Mouse (Mus musculus) forebrain, postnatal 0 days (tissue): Measurements from ENCODE around the gene Olfr552. TPM values are rescaled to one million over a fixed set of nuclear protein-coding genes. Genes with fewer than 3 reads are reported as not detected.
"Not testable (repeated sequence)": the region's sequence is repeated elsewhere in the genome, so short reads cannot be mapped to it uniquely, and the experiment has no call there.

Experiments used
- ATAC-seq: fragments of 200-750 bp; cut with Nextera tagmentation; 2 replicates; pipeline ENCODE4 v1.8.0; 2017; ENCODE audit warnings: mild to moderate bottlenecking, moderate library complexity
- DNase-seq: peaks from one replicate; pipeline ENCODE4 v3.0.0-alpha.2; 2015
- H3K27ac ChIP-seq: fragments of 300-500 bp; sonication (generic); 2 replicates; pipeline ENCODE4 v1.5.1; 2014; ENCODE audit warnings: low read depth, mild to moderate bottlenecking, antibody characterized with exemption, low read length, moderate library complexity, mixed read lengths
- H3K27me3 ChIP-seq: fragments of 300-500 bp; sonication (generic); 2 replicates; pipeline ENCODE4 v1.6.1; 2014; ENCODE audit warnings: mild to moderate bottlenecking, low read length, mixed read lengths; ENCODE audit not compliant: insufficient read depth
- H3K36me3 ChIP-seq: fragments of 300-500 bp; sonication (generic); 2 replicates; pipeline ENCODE4 v1.6.1; 2014; ENCODE audit warnings: mild to moderate bottlenecking, moderate library complexity; ENCODE audit not compliant: insufficient read depth
- H3K4me1 ChIP-seq: fragments of 300-500 bp; sonication (generic); 2 replicates; pipeline ENCODE4 v1.6.1; 2014; ENCODE audit warnings: antibody characterized with exemption; ENCODE audit not compliant: insufficient read depth
- H3K4me2 ChIP-seq: fragments of 300-500 bp; sonication (generic); 2 replicates; pipeline ENCODE4 v1.6.1; 2014; ENCODE audit warnings: low read depth, mild to moderate bottlenecking, moderate library complexity
- H3K4me3 ChIP-seq: fragments of 300-500 bp; sonication (generic); 2 replicates; pipeline ENCODE4 v1.5.1; 2014; ENCODE audit warnings: low read depth, low read length, mixed read lengths
- H3K9ac ChIP-seq: fragments of 300-500 bp; sonication (generic); 2 replicates; pipeline ENCODE4 v1.6.1; 2014; ENCODE audit warnings: mild to moderate bottlenecking
- H3K9me3 ChIP-seq: fragments of 300-500 bp; sonication (generic); 2 replicates; pipeline ENCODE4 v1.6.1; 2016; ENCODE audit warnings: low read length
- CTCF ChIP-seq: sonication (generic); IDR thresholded peaks from 2 replicates; pipeline ENCODE4 v1.5.1; 2016; ENCODE audit warnings: antibody characterized with exemption, control low read depth, low read depth
- WGBS: fragments of 180-500 bp; shearing (Covaris S2); extraction: QIAGEN DNeasy Blood & Tissue Kit; methylation state at CpG from one replicate; pipeline ENCODE4 v1.1.7; 2014; 5-methylcytosine and 5-hydroxymethylcytosine counted together
- polyA plus RNA-seq: library from polyadenylated mRNA; unstranded; fragments of >200 nt; fragmentation: Nextera tagmentation; extraction: Ambion mirVana; gene quantifications from 2 replicates; pipeline ENCODE4 v1.2.1, GENCODE M21; 2015
- total RNA-seq: library from RNA; depleted of rRNA; stranded (reverse); fragments of >200 nt; gene quantifications from 2 replicates; pipeline ENCODE4 v1.2.3, GENCODE M21; 2014; rRNA removed

Olfr552 gene
- total and polyA plus RNA-seq, 2 experiments from 2014 or later: not detected

GRCm38 (mm10) chr7:102638132-102638531 lies 40.6 kb downstream of the Olfr552 start, which contains the start of gene Olfr554:
Olfr554 (plus strand) TSS chr7:102638432.
- no peak for ATAC-seq
- no peaks in the 10 kb centered on the region for H3K9me3 ChIP-seq
- no peak for DNase-seq
- no peak within 1 kb of the TSS for H3K27ac ChIP-seq
- H3K4me1 ChIP-seq: no peaks in the 10 kb centered on the region
- H3K4me2 ChIP-seq: no peak within 1 kb of the TSS
- no peak within 1 kb of the TSS for H3K9ac ChIP-seq
- no peaks in the 10 kb centered on the region for H3K36me3 ChIP-seq
- no peak within 1 kb of the TSS for H3K4me3 ChIP-seq
- WGBS: 86% methylated on average over 1 of the region's 1 CpGs
- no peak for TF ChIP-seq CTCF
- no peaks in the 10 kb centered on the region for H3K27me3 ChIP-seq

DNA sequence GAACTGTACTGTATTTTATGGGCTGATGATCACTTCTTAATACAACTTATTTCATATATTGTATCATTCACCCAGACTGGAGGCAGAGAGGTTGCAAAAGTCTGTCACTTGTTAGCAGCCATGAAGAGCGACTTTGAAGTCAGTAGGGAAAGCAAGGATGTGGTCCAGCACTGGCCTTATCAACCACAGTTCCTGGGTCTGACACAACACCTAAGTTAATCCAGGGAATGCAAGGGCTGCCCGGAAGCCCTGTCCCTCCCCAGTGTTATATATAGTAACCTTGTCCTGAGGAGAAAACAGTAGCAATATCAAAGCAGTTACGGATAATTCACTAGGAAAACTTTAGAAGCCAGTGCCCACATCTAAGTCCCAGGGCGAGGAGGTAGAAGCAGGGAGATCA lies 47.4 kb downstream of the Olfr552 start:
- not testable (repeated sequence) for ATAC-seq, H3K4me1 ChIP-seq, H3K4me3 ChIP-seq, H3K4me2 ChIP-seq, DNase-seq, H3K9me3 ChIP-seq, H3K27ac ChIP-seq, H3K27me3 ChIP-seq, H3K9ac ChIP-seq, H3K36me3 ChIP-seq
- 93% methylated on average over 3 of the region's 4 CpGs for WGBS

Other genes with a start within 250 kb of the Olfr552 start
- 31.9 and 40.0 TPM in 2 replicates for gene Rrm1, start 156.1 kb upstream of the Olfr552 start, total RNA-seq
- 25.6 and 30.9 TPM in 2 replicates for gene Rrm1, start 156.1 kb upstream of the Olfr552 start, polyA plus RNA-seq
- gene Olfr543, start 116.1 kb upstream of the Olfr552 start, total RNA-seq: not detected in 2 replicates
- 0.23 and 0.25 TPM in 2 replicates for gene Olfr543, start 116.1 kb upstream of the Olfr552 start, polyA plus RNA-seq
- gene Olfr544, start 109.5 kb upstream of the Olfr552 start, total RNA-seq: not detected in 2 replicates
- gene Olfr544, start 109.5 kb upstream of the Olfr552 start, polyA plus RNA-seq: 0.04 and 0.05 TPM in 2 replicates
- gene Olfr545, start 98.2 kb upstream of the Olfr552 start, total RNA-seq: 0.24 TPM in 1 of 2 replicates, not detected in the other
- 0.05 and 0.08 TPM in 2 replicates for gene Olfr545, start 98.2 kb upstream of the Olfr552 start, polyA plus RNA-seq
- not detected in 2 replicates for gene Olfr547, start 63.0 kb upstream of the Olfr552 start, total RNA-seq
- gene Olfr547, start 63.0 kb upstream of the Olfr552 start, polyA plus RNA-seq: not detected in 2 replicates
- not detected in 2 replicates for gene Olfr548-ps1, start 56.9 kb upstream of the Olfr552 start, total RNA-seq
- not detected in 2 replicates for gene Olfr548-ps1, start 56.9 kb upstream of the Olfr552 start, polyA plus RNA-seq
- gene Olfr549, start 47.9 kb upstream of the Olfr552 start, total RNA-seq: not detected in 2 replicates
- gene Olfr549, start 47.9 kb upstream of the Olfr552 start, polyA plus RNA-seq: not detected in 2 replicates
- 1.5 and 3.5 TPM in 2 replicates for gene Trim21, start 32.3 kb upstream of the Olfr552 start, total RNA-seq
- gene Trim21, start 32.3 kb upstream of the Olfr552 start, polyA plus RNA-seq: 0.30 and 0.38 TPM in 2 replicates
- gene Olfr550, start 26.3 kb upstream of the Olfr552 start, total RNA-seq: not detected in 2 replicates
- not detected in 2 replicates for gene Olfr550, start 26.3 kb upstream of the Olfr552 start, polyA plus RNA-seq
- not detected in 2 replicates for gene Olfr551, start 5.9 kb upstream of the Olfr552 start, total RNA-seq
- gene Olfr551, start 5.9 kb upstream of the Olfr552 start, polyA plus RNA-seq: not detected in 2 replicates
- gene Olfr553, start 20.4 kb downstream of the Olfr552 start, total RNA-seq: not detected in 2 replicates
- gene Olfr553, start 20.4 kb downstream of the Olfr552 start, polyA plus RNA-seq: not detected in 2 replicates
- not detected in 2 replicates for gene Olfr554, start 40.7 kb downstream of the Olfr552 start, total RNA-seq
- gene Olfr554, start 40.7 kb downstream of the Olfr552 start, polyA plus RNA-seq: not detected in 2 replicates
- gene Olfr555, start 61.1 kb downstream of the Olfr552 start, total RNA-seq: not detected in 2 replicates
- gene Olfr555, start 61.1 kb downstream of the Olfr552 start, polyA plus RNA-seq: not detected in 2 replicates
- not detected in 2 replicates for gene Olfr556, start 67.1 kb downstream of the Olfr552 start, total RNA-seq
- gene Olfr556, start 67.1 kb downstream of the Olfr552 start, polyA plus RNA-seq: not detected in 2 replicates
- gene Trim68, start 89.6 kb downstream of the Olfr552 start, total RNA-seq: 4.2 and 6.8 TPM in 2 replicates
- 2.2 and 4.0 TPM in 2 replicates for gene Trim68, start 89.6 kb downstream of the Olfr552 start, polyA plus RNA-seq
- not detected in 2 replicates for gene Olfr557, start 98.1 kb downstream of the Olfr552 start, total RNA-seq
- gene Olfr557, start 98.1 kb downstream of the Olfr552 start, polyA plus RNA-seq: not detected in 2 replicates
- gene Olfr558, start 104.4 kb downstream of the Olfr552 start, total RNA-seq: not detected in 2 replicates
- gene Olfr558, start 104.4 kb downstream of the Olfr552 start, polyA plus RNA-seq: 0.04 TPM in 1 of 2 replicates, not detected in the other
- not detected in 2 replicates for gene Olfr33, start 121.3 kb downstream of the Olfr552 start, total RNA-seq
- not detected in 2 replicates for gene Olfr33, start 121.3 kb downstream of the Olfr552 start, polyA plus RNA-seq
- not detected in 2 replicates for gene Olfr559, start 129.7 kb downstream of the Olfr552 start, total RNA-seq
- gene Olfr559, start 129.7 kb downstream of the Olfr552 start, polyA plus RNA-seq: not detected in 2 replicates
- not detected in 2 replicates for gene Olfr560, start 161.6 kb downstream of the Olfr552 start, total RNA-seq
- gene Olfr560, start 161.6 kb downstream of the Olfr552 start, polyA plus RNA-seq: not detected in 2 replicates
- gene Olfr78, start 161.7 kb downstream of the Olfr552 start, total RNA-seq: not detected in 2 replicates
- gene Olfr78, start 161.7 kb downstream of the Olfr552 start, polyA plus RNA-seq: 0.04 TPM in 1 of 2 replicates, not detected in the other
- gene Olfr561, start 173.5 kb downstream of the Olfr552 start, total RNA-seq: not detected in 2 replicates
- not detected in 2 replicates for gene Olfr561, start 173.5 kb downstream of the Olfr552 start, polyA plus RNA-seq
- gene Olfr564, start 205.7 kb downstream of the Olfr552 start, total RNA-seq: not detected in 2 replicates
- gene Olfr564, start 205.7 kb downstream of the Olfr552 start, polyA plus RNA-seq: not detected in 2 replicates